Mouse (Mus musculus): ENCODE results near the gene Ccdc6.

Ccdc6 gene

DNA sequence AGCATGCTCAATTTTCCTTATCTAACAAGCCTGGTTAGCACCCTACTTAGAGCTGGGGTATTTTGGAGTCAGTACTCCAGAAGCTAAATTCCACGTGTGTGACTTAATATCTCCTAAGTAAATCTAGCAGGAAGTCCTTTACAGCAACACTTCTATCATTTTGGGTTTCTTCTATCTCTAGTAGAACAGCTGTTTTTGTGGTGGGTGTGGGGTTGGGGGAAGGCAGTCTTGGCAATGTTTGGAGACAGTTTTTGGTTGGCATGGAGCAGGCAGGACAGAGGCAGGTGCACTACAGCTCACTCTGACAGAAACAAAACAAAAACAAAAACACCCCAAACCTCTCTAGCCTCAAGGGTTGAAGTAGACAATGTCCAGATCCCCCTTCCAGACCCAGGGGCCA lies 3.1 kb upstream of the Ccdc6 start:
- in situ Hi-C loops (cut with MboI) = no loop called here

DNA sequence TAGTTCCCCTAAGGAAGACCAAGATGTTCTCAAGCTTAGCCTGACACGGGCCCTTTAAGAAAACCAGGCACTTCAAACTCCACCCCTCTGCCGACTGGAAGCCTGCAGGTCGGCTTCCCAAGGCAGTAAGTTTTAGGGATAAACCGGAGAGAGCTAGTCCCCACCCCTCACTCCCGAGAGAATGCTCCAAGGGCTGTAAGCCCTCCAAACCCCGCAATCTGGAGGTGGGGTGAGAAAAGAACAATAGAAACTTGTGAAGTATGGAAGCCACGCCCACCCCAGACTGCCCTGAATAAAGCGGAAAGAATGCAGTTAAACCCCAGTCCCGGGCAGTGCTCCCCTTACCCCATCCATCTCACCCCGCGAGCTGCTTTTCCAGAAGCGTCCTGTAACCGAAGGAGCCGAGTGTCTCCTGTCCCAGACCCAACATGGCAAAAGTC lies 1.9 kb upstream of the Ccdc6 start:
- in situ Hi-C loops (cut with MboI) = no loop called here

DNA sequence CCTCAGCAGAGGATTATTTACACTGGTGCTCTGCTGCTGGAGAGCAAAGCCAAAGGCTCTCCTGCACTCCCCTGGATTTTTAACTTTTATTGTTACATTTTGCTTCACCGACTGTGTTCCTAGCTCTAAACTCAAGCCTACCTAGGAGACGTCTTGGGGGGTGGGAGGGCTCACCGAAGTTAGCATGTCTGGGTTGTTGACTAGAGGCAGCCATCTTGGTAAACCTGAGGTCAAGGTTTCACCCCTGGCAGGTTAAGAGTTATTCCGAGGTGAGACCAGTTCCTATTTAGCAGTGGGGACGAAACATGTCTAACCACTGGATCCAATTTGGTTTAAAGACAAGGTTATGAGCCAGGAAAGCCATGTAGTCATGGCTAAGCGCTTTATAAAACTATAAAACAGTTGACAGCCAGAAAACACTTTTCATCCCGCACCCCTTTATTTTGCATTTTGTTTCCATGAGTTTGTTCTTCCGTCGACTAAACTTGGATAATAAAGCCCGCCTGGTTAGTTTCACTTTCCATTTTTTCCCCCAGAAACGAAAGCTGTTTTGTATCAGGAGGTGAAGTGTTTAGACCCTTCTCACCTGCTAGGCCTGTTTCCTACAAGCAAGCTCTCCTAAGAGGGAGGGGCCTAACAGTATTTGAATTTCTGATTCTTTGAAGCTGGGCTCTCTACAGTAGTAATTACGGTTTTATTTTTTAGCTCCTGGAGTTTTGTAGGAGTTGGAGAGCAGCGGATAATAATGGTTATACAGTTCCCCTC lies 1.2 kb upstream of the Ccdc6 start:
- in situ Hi-C loops (cut with MboI) = no loop called here

DNA sequence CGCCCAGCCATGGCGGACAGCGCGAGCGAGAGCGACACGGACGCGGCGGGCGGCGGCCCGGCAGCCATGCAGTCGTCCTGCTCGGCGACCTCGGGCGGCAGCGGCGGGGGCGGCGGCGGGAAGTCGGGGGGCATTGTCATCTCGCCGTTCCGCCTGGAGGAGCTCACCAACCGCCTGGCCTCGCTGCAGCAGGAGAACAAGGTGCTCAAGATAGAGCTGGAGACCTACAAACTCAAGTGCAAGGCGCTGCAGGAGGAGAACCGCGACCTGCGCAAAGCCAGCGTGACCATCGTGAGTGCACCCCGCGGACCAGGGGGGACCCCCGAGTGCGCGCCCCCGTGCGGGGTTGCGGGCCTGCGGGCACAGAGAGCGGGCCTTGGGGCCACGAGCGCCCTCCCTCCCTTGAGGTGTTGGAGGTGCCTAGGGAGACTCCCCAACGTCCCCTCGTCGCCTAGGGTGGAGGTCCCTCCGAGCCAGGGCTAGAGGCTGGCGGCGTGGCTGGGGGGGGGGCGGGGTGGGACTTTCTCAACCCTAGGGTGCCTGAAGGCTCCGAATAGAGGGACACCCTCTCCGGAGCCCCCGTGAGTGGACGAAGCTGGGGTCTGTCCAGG lies 475 bp downstream of the Ccdc6 start:
- in situ Hi-C loops (cut with MboI) = no loop called here

DNA sequence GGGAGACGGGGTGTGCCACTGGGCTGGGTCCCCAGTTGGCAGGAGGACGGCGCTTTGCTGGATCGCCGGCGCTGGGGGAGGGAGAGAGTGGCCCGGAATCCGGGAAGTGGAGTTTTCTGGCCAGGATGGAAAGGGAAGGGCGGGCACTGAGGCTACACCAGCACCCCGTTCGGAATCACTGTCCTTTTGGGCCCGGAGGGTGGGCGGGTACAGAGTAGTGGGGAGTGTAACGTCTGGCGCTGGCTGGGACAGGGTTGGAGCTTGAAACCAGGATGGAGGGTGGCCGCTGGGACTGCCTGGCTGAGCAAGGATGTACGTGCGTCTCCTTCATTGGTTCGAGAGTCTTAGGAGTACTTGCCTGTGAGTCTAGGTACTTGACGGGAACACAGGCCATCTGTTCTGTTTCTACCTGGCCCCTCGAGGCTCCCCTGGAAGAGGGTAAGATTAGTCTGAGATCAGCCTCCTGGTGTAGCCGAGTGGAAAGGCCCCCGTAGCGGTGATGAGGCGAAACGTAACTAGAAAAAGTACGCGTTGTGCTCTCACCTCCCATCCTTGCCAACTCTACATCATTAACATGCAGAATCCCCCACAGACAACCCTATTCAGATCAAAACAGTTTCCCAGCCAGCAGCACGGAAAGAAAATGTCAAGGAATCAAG lies 1.1 kb downstream of the Ccdc6 start:
- in situ Hi-C loops (cut with MboI) = no loop called here

DNA sequence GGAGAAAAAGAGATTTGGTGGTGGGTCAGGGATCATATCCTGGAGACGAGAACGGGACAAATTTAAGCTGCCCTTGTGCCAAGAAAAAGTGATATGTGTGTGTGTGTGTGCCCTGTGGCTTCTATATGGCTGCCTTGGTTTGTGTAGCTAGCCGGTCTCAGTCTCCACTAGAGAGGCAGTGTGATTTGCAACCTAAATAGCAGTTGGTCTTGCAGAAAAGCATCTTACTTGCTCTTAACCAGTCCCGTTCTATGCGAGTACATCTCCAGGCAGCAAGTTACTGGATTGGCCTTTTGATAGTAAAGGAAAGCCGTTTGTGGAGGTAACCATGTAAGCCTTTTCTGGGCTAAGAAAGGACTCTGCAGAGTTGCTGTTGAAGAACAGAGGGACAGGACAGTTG lies 1.7 kb downstream of the Ccdc6 start:
- in situ Hi-C loops (cut with MboI) = no loop called here

DNA sequence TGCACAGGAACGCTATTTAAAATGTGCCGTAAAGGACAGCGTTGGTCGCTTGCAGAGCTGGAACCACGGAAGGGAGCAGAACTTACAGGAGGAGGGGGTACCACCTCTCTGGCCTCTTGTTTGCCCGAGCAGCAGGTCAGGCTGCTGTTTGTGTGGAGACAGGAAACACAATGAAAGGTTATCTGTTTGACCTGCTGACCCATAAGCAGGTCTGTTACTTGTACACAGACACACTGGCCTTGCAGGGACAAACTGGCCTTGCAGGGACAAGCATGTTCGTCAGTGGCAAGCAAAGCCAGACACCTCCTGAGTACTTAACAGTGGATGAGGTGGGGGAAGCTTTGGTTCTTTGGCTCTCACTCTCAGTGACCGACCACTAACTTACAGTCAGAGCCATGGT lies 2.1 kb downstream of the Ccdc6 start:
- in situ Hi-C loops (cut with MboI) = no loop called here

DNA sequence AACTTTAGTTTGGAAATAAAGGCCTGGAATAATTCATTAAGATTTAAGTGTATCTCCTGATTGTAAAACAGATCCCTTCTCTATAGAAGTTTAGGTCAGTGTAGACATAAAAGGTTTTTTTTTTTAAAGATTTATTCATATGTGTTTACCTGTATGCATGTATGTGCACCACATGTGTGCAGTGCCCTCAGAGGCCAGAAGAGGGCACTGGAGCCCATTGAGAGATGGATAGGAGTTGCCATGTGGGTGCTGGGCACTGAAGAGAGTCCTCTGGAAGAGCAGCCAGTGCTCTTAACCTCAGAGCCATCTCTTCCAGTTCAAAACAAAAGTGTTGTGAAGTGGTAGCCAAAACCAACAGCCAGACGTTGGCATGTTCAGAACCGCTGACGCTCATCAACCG lies 5.2 kb downstream of the Ccdc6 start:
- in situ Hi-C loops (cut with MboI) = no loop called here

DNA sequence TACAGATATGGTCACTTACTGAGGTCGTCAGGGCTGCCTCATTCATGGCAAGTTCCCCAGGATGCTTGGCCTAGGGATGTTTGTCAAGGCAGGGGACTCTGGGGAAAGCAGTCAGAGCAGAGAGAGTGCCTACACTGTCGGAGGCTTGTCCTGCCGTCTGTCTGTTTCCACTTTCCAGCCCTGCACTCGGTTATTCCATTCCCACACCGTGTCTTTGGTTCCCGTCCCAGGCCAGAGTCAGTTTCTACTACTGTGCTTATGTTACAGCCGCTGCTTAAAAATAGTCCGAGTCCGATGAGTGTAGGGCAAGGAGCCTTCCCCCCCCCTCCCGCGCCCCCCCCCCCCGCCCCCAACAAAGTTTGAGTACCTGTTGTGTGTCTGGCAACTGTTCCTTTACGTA lies 11.1 kb downstream of the Ccdc6 start:
- in situ Hi-C loops (cut with MboI) = no loop called here

DNA sequence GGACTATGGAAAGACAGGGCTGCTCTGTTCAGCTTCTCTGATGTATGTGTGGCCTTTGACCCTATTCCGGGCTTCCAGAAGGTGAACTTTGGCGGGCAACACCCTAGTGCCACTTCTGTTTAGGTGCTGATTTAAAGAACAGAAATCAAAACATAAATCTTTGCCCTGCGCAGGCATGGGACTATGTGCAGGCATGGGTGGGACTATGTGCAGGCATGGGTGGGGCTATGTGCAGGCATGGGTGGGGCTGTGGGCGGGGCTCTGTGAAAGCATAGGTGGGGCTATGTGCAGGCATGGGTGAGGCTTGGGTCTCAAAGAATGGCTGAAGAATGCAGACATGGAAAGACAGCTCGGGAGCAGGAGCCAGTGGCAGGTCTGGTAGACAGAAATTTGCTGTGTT lies 13.1 kb downstream of the Ccdc6 start:
- in situ Hi-C loops (cut with MboI) = no loop called here

DNA sequence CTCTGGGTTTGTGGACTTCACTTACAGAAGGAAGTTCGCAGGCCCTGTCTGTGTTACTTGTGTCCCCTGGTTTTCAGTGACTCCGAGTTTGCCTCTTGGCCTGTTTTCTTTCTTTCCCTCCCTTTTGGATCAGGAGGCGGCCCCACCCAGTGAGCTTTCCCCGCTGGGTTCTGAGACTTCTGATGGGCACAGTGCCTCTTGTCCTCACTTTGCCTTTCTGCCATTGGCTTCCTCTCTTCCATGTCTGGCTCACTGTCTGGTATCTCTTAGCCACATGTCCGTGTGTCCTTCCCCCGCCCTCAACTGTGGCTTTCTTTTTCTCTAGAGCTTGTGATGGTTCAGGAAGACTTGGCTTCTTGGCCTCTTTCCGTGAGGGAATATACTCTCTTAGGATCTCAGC lies 13.9 kb downstream of the Ccdc6 start:
- in situ Hi-C loops (cut with MboI) = no loop called here

DNA sequence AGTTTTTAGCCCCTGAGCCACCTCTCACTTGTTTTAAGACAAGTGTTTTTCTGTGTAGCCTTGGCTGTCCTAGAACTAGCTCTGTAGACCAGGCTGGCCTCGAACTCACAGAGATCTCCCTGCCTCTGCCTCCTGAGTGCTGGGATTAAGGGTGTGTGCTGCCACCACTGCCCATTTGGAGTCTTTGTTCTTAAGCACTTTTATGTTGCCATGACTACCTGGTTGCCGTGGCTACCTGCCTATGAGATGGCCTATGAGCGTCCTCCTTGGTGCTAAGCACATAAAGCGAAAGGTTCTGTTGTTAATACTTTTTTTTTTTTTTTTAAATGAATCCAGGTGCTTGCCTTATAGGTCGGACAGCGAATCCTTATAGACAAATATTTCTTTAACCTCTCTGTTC lies 14.7 kb downstream of the Ccdc6 start:
- in situ Hi-C loops (cut with MboI) = no loop called here

DNA sequence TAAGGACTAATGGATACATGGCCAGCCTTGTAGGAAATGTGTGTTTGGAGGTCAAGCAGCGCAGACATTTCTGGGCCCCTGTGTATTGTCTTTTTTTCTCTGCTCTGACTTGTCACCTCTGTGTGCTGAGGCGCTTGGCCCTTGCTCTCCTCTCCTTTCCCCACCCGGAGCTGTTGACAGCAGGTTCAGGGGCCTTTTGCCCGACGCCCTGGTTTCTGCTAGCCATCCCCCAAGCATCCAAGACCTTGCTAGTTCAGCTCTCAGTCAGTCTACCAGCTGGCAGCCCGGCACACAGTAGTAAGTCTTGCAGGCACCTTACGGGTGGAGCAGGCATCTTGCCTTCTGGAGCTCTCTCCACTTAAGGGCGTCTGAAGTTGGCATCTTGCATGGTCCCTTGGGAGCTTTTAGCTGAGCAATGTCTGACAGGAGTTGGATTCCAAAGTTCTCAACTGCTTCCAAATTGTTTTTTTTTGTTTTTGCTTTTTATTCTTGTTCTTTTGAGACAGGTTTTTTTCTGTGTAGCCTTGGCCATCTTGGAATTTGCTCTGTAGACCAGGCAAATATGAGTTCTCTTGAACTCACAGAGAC lies 17.2 kb downstream of the Ccdc6 start:
- in situ Hi-C loops (cut with MboI) = no loop called here

DNA sequence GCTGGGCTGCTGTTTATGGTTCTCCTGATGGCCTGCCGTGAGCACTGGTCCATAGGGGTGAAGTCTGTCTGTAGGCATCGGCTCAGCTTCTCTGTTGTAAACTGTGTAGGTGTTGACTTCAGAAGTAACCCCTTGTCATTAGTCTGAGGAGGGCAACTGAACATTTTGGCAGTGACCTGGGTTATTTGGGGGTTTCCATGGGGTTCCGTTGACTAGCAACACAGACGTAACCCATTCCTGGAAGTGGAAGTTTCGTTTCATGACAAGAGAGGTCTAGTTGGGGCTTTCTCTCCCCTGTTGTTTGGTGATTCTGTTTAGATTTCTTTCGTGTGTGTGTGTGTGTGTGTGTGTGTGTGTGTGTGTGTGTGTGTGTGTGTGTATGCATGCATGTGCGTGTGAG lies 19.5 kb downstream of the Ccdc6 start:
- in situ Hi-C loops (cut with MboI) = no loop called here

DNA sequence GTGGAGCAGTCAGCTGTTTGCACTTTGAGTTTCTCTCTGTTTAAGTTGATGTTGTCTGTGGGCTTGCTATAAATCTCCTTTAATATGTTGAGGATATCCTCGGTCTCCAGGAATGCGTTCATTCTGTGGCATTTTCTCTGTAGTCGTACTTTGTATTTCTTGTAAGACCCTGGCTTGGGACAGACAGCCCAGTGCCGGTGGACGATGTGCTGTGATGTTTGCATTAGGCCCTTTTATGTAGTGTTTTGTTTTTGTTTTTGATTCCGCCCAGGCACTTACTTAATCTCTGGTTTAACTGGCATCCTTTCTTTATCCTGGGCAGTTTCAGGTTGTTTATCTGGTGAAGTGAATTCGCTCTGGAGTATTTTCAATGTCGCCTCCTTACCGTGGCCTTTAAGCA lies 22.5 kb downstream of the Ccdc6 start:
- in situ Hi-C loops (cut with MboI) = no loop called here

DNA sequence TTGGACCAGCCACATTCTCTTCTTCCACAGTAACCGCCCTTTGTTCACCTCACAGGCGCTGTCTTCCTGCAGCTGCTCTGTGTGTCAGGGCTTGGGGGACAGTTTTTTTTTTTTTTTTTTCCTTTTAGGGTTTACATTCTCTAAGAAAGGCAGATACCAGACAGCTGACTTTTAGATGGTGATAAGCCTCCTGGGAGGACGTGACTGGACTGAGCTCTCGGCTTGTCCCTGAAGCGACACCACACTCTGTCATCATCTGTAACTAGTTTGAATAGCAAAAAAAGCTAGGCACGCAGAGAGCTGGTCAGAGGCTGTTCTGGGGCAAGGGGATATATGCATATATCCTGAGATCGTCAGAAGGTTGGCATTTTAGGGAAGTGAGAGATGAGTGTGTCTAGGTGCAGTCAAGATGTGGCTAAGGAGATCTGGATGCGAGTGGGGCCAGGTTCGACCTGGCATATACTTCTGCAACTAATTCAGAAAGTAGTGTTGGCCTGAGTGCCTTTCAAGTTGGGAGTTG lies 23.0 kb downstream of the Ccdc6 start:
- in situ Hi-C loops (cut with MboI) = no loop called here

DNA sequence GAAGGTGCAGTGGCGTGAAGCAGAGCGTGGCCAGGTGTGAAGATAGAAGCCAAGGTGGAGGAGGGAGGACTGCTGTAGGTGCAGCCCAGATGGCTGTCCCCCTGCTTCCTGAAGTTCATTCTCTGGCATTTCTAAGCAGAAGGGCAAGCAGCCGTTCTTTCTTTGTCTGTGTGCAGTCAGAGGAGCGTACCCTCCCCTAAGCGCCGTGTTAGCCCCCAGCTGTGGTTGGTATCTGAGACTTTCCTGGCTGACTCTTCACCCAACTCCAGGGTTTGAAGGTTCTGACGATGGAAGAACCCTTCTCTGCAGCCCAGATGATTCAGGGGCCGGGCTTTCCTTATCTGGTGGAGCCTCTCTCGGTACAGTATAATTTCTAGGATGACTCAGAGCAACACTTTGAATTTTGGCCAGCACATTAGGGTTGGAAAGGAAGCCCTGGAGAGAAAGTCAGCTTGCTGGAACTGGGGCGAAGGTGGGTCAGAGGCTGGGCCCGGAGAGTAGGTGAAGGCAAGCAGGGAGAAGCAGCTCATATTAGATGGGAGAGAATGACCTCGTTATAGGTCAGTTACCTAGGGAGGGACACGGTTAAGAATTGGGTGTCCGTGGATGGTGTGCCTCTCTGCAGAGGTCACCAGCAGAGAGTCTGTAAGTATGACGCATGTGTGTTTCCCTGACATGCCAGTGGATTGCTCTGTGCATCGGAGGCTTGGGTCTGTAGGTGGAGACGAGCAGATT lies 23.9 kb downstream of the Ccdc6 start:
- in situ Hi-C loops (cut with MboI) = no loop called here

DNA sequence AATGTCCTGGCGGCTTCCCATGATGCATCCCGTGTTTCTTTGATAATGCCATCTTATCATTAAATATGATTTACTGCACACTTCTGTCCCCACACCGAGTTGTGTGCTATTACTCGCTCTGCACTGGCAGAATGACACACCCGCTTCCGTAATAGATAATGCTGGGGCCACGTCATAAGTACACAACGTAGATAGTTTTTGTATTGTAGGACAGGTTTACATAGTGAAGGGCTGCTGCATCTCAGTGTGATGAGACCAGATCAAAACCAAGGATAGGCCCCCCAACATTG lies 24.4 kb downstream of the Ccdc6 start:
- in situ Hi-C loops (cut with MboI) = no loop called here

DNA sequence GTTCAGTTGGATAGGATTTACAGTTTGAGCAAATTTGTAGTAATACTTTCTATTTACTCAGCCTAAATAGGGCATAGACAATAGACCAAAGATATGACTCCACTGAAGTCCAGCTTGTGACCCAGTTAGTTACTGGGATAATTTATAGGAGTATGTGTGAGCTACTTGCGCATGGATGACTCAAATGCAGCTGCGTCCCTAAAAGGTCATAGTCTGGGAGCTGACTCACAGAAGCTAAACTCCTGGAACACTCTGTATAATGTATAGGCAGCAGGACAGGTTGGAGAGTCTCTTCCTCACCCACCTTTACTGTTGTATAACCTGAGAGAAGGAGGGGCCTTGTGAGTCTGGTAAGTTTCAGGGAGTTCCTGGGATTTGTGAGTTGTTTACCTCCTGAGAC lies 26.5 kb downstream of the Ccdc6 start:
- in situ Hi-C loops (cut with MboI) = no loop called here

DNA sequence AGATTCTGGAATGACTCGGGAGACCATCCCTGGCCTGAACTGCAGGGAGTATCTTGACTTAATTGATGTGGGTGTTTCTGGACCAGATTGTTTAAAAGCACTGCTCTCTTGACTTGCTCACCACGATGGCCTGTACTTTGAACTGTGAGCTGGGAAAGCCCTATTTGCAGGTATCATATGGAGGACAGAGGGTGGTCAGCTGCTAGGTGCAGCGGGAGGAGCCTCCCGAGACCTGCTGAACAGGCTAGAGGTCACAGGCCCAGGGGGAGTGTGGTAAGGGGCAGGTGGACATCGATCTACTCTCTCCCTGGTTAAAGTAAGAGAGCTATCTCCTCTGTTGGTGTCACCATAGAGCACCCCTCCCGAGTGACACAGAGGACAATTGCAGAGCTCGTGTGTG lies 28.6 kb downstream of the Ccdc6 start:
- in situ Hi-C loops (cut with MboI) = no loop called here

DNA sequence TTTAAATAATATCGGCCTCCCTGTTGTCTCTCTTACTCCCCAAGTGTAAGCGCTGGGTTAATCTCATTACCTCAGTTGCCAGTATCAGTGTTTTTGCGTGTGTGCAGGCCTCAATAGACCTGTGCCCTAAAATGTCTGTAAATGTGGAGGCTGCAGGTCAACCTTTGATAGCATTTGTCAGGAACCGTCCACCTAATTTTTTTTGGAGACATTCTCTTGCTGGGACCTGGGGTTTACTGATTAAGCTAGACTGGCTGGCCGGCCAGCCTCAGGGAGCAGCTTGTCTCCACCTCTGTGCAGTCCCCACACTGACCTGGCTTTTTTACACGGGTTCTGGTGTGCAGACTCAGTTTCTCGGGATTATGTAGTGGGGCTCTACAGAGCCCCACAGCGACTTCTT lies 30.4 kb downstream of the Ccdc6 start:
- in situ Hi-C loops (cut with MboI) = no loop called here

DNA sequence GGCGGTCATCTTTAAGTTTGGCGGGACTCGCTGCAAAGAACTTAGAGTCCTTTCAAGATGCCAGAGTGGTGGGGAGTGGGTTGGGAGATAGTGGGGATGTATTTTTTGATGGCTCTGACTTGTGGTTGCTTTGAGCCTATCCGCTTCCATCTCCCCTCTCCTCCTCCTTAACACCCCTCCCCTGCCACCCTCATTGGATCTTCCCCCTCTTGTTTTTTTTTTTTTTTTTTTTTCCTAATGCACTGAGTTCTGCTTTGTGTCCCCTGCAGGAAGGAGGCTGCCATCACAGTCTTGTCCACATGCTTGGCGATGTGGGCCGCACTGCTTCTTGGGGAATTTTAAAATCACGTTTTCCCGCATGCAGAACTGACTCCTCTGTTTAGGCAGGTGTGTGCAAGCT lies 31.5 kb downstream of the Ccdc6 start:
- in situ Hi-C loops (cut with MboI) = no loop called here

All from mature B cell (primary cell).